Mouse (Mus musculus) heart, postnatal 36 days (tissue): Measurements from ENCODE around the gene Zfp764. TPM values are rescaled to one million over a fixed set of nuclear protein-coding genes. Genes with fewer than 3 reads are reported as not detected.

Experiments used
- DNase-seq, 2 experiments: peaks; one replicate each; pipeline ENCODE4 v3.0.0; 2021 to 2022
- intact Hi-C: fragments of 180-260 bp; cut with DNase I; formaldehyde crosslinking; loops from one replicate; pipeline ENCODE4 v1.15.1; 2025
- total RNA-seq, 2 experiments: library from RNA; stranded (reverse); gene quantifications; 2 replicates each; pipeline ENCODE4 v1.2.3; 2021

Zfp764 gene
- total RNA-seq, 2 experiments from 2014 or later: 2.9 to 4.2 TPM

DNA sequence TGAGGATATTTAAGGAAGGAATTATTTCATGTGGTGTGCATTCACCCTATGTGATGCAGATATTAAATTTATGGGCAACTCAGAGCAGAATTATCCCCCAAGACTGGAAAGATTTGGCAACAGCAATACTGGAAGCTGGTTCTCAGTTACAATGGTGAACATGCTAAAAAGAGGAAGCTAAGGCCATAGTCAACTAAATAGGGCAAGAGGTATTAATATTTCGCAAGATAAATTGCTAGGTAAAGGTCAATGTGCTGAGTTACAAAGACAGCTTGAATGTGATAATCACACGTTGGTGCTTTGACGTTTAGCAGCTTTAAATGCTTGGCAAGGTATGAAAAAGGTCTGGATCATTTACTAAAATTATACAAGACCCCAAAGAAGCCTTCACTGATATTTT lies 50.8 kb downstream of the Zfp764 start:
- DNase-seq: no peak
- intact Hi-C loops: no loop called here

Other genes starting within 250 kb of the Zfp764 start
- gene Cd2bp2, start 210.8 kb downstream of the Zfp764 start, total RNA-seq: 10 to 100 TPM; 36.9 to 38.0 TPM
- gene Tbc1d10b, start 198.4 kb downstream of the Zfp764 start, total RNA-seq: 10 to 100 TPM; 24.6 to 26.4 TPM
- 1 to 10 TPM; 2.4 to 2.5 TPM for gene Mylpf, start 197.9 kb downstream of the Zfp764 start, total RNA-seq
- gene Zfp553, start 173.8 kb downstream of the Zfp764 start, total RNA-seq: 1 to 10 TPM; 6.0 to 6.6 TPM
- gene Sept1, start 173.7 kb downstream of the Zfp764 start, total RNA-seq: 1 to 10 TPM; 2.8 TPM
- gene Zfp771, start 162.5 kb downstream of the Zfp764 start, total RNA-seq: 10 to 100 TPM; 19.1 TPM
- gene Dctpp1, start 146.1 kb downstream of the Zfp764 start, total RNA-seq: 10 to 100 TPM; 40.7 to 45.0 TPM
- 10 to 100 TPM; 26.7 to 31.4 TPM for gene Sephs2, start 132.8 kb downstream of the Zfp764 start, total RNA-seq
- 1 to 10 TPM; 1.2 to 1.5 TPM for gene Itgal, start 110.6 kb downstream of the Zfp764 start, total RNA-seq
- 10 to 100 TPM; 34.8 to 35.5 TPM for gene Zfp768, start 61.2 kb downstream of the Zfp764 start, total RNA-seq
- gene Zfp747, start 30.8 kb downstream of the Zfp764 start, total RNA-seq: 1 to 10 TPM; 5.0 to 5.6 TPM
- 1 to 10 TPM; 2.2 to 3.2 TPM for gene 9130019O22Rik, start 19.7 kb downstream of the Zfp764 start, total RNA-seq
- 1 to 10 TPM; 4.5 to 4.9 TPM for gene E430018J23Rik, start 13.2 kb downstream of the Zfp764 start, total RNA-seq
- gene Zfp688, start 15.2 kb upstream of the Zfp764 start, total RNA-seq: 1 to 10 TPM; 2.5 to 3.9 TPM
- gene Zfp689, start 42.3 kb upstream of the Zfp764 start, total RNA-seq: 1 to 10 TPM; 1.4 to 1.7 TPM
- 10 to 100 TPM; 25.8 to 28.1 TPM for gene Prr14, start 52.8 kb upstream of the Zfp764 start, total RNA-seq
- 10 to 100 TPM; 32.2 to 35.0 TPM for gene Fbrs, start 72.4 kb upstream of the Zfp764 start, total RNA-seq
- 10 to 100 TPM; 52.1 to 58.8 TPM for gene Srcap, start 105.2 kb upstream of the Zfp764 start, total RNA-seq
- 10 to 100 TPM; 10.3 to 10.5 TPM for gene Gm42715, start 112.8 kb upstream of the Zfp764 start, total RNA-seq
- not detected for gene Tmem265, start 154.6 kb upstream of the Zfp764 start, total RNA-seq
- 10 to 100 TPM; 17.7 to 19.0 TPM for gene Phkg2, start 166.5 kb upstream of the Zfp764 start, total RNA-seq
- gene Ccdc189, start 181.8 kb upstream of the Zfp764 start, total RNA-seq: 10 to 100 TPM; 10.4 to 12.1 TPM
- gene Rnf40, start 181.9 kb upstream of the Zfp764 start, total RNA-seq: 10 to 100 TPM; 42.3 to 43.1 TPM
- 10 to 100 TPM; 18.1 to 22.4 TPM for gene Zfp629, start 209.0 kb upstream of the Zfp764 start, total RNA-seq